Mouse (Mus musculus): ENCODE results near the gene Smarca1. TPM values are rescaled to one million over a fixed set of nuclear protein-coding genes. Genes with fewer than 3 reads are reported as not detected.

Smarca1 gene
- total RNA-seq, 2 experiments from 2014 or later: not detected

- ATAC-seq (replicated peaks; ENCODE audit: low FRiP score, poor library complexity, severe bottlenecking): no peak
These were observed 72.2 kb downstream of the Smarca1 start for GRCm38 (mm10) chrX:47820566-47820965.

- ATAC-seq (replicated peaks; ENCODE audit: low FRiP score, poor library complexity, severe bottlenecking): no peak
These were observed 84.1 kb downstream of the Smarca1 start for GRCm38 (mm10) chrX:47808717-47809116.

GRCm38 (mm10) chrX:47764440-47764839 lies 128.3 kb downstream of the Smarca1 start:
- ATAC-seq (replicated peaks; ENCODE audit: low FRiP score, poor library complexity, severe bottlenecking): no peak

GRCm38 (mm10) chrX:47760212-47760611 lies 132.6 kb downstream of the Smarca1 start:
- no peak for ATAC-seq (replicated peaks; ENCODE audit: low FRiP score, poor library complexity, severe bottlenecking)

Other genes starting within 250 kb of the Smarca1 start
- gene Ocrl, start 19.4 kb upstream of the Smarca1 start, total RNA-seq (2015; ENCODE audit: low replicate concordance): 14.3 and 20.2 TPM in 2 replicates
- 0.76 and 2.1 TPM in 2 replicates for gene Ocrl, start 19.4 kb upstream of the Smarca1 start, total RNA-seq (2017; ENCODE audit: low replicate concordance)
- not detected in 2 replicates for gene Apln, start 141.9 kb upstream of the Smarca1 start, total RNA-seq (2015; ENCODE audit: low replicate concordance)
- gene Apln, start 141.9 kb upstream of the Smarca1 start, total RNA-seq (2017; ENCODE audit: low replicate concordance): not detected in 2 replicates
- not detected in 2 replicates for gene Xpnpep2, start 215.8 kb upstream of the Smarca1 start, total RNA-seq (2015; ENCODE audit: low replicate concordance)
- not detected in 2 replicates for gene Xpnpep2, start 215.8 kb upstream of the Smarca1 start, total RNA-seq (2017; ENCODE audit: low replicate concordance)

Data from erythroid progenitor cell, adult 5-6 weeks (primary cell).